Mouse (Mus musculus): ENCODE measurements at regions not wholly inside any gene's neighbourhood (a gene's known extent, or its start where the extent isn't known, plus 50 kb on each side); places are given as distances from the start of the nearest gene placed in this dataset.

DNA sequence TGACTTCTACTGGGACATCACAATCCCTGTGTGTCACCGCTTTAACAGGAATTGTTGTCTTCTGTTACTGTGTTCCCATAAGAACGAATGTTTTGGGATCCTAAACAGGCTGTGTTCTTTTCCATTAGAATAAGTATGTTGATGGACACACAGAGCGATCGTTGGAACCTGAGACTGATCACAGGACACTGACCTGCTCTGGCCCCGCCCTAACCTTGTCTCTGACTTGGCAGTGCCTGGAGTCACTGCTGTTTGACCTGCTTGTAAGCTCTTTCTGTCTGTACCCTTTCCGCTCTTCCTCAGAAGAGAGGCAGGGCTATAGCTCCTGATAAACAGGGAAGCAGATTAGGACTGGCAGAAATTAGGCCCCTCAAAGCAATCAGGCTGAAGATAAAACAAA, 162.0 kb upstream of the Atp6ap2 start:
- in situ Hi-C loops (cut with MboI; ENCODE audit: low sequenced_read_pairs in 2 of 2, unreplicated experiment in 2 of 2), result no loop called here
- H3K27ac ChIP-seq (ENCODE audit: insufficient read depth, low read depth, low read length, poor library complexity, severe bottlenecking), result no peak overlapping the region
- H3K4me1 ChIP-seq (ENCODE audit: control insufficient read depth in 2 of 2, insufficient read depth in 2 of 2, low read length in 2 of 2, poor library complexity in 1 of 2), result peaks cover 0 to 1% of the 10 kb centered on the region in 2 experiments; a peak in 1 of 4 replicates
- no peaks in the 10 kb centered on the region for H3K9me3 ChIP-seq (ENCODE audit: control insufficient read depth, insufficient read depth, low read depth, low read length)
- H3K4me3 ChIP-seq (ENCODE audit: insufficient read depth in 1 of 2, low read depth in 1 of 2, low read length in 2 of 2, poor library complexity in 1 of 2, severe bottlenecking in 1 of 2), result no peak overlapping the region
- no peaks in the 10 kb centered on the region for H3K36me3 ChIP-seq (ENCODE audit: control insufficient read depth, insufficient read depth, low read length, poor library complexity, severe bottlenecking)
- TF ChIP-seq CHD2 (IDR thresholded peaks at IDR 0.05; ENCODE audit: low read depth, low read length), result no peak
- TF ChIP-seq ZC3H11A (IDR thresholded peaks at IDR 0.05; ENCODE audit: borderline replicate concordance, low read depth, low read length), result no peak
- TF ChIP-seq ZNF384 (IDR thresholded peaks at IDR 0.05; ENCODE audit: low read depth, low read length), result no peak
- TF ChIP-seq MAFK (IDR thresholded peaks at IDR 0.05; ENCODE audit: insufficient read depth, low read depth, low read length), result no peak
- TF ChIP-seq HCFC1 (IDR thresholded peaks at IDR 0.05; ENCODE audit: borderline replicate concordance, insufficient read depth, low read length), result no peak
- no peak overlapping the region for H3K9ac ChIP-seq (ENCODE audit: insufficient read depth, low read depth, low read length, poor library complexity, severe bottlenecking)
- no peak for DNase-seq (ENCODE audit: low read depth, low spot score)

DNA sequence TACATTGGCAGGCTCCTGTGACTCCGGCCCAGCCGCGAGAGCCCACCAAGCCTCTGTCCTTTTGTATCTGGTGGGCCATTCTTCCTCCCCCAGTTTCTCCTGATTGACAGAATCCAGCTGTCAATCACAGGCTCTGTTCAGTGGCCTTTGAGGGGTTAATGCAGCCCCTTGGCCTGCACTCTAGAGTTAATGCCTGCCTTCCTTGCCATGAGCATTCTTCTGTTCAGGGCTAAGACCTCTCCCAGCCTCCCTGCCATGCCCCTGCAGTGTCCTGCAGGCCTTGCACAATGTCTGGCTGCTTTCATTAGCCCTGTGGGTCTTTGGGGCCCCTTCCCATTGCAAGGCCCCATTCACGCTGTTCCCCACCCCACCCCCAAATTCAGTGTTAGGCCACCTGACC, 160.9 kb upstream of the Atp6ap2 start:
- no peak for DNase-seq (ENCODE audit: low read depth, low spot score)
- Histone ChIP-seq H3K4me3 (ENCODE audit: insufficient read depth in 1 of 2, low read depth in 1 of 2, low read length in 2 of 2, poor library complexity in 1 of 2, severe bottlenecking in 1 of 2) (no peak overlapping the region), H3K4me1 (ENCODE audit: control insufficient read depth in 2 of 2, insufficient read depth in 2 of 2, low read length in 2 of 2, poor library complexity in 1 of 2) (peaks cover 0 to 1% of the 10 kb centered on the region in 2 experiments; a peak in 1 of 4 replicates), H3K9ac (ENCODE audit: insufficient read depth, low read depth, low read length, poor library complexity, severe bottlenecking) (no peak overlapping the region), H3K27ac (ENCODE audit: insufficient read depth, low read depth, low read length, poor library complexity, severe bottlenecking) (no peak overlapping the region), H3K9me3 (ENCODE audit: control insufficient read depth, insufficient read depth, low read depth, low read length) (no peaks in the 10 kb centered on the region), H3K36me3 (ENCODE audit: control insufficient read depth, insufficient read depth, low read length, poor library complexity, severe bottlenecking) (no peaks in the 10 kb centered on the region)
- in situ Hi-C loops (cut with MboI; ENCODE audit: low sequenced_read_pairs in 2 of 2, unreplicated experiment in 2 of 2), result no loop called here
- TF ChIP-seq CHD2 (IDR thresholded peaks at IDR 0.05; ENCODE audit: low read depth, low read length) (no peak), HCFC1 (IDR thresholded peaks at IDR 0.05; ENCODE audit: borderline replicate concordance, insufficient read depth, low read length) (no peak), MAFK (IDR thresholded peaks at IDR 0.05; ENCODE audit: insufficient read depth, low read depth, low read length) (no peak)

DNA sequence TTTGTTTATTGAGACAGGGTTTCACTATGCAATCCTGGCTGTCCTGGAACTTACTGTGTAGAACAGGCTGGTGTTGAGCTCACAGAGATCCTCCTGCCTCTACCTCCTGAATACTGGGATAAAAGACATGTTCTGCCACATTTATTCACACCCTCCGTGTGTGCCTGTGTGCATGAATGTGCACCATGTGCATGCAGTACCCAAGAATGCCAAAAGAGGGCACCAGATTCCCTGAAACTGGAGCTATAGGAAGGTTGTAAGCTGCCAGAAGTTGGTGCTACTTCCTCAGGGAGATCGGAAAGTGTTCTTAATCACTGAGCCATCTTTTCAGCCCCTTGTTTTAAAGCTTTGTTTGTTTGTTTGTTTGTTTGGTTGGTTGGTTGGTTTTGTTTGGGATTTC, 155.3 kb upstream of the Atp6ap2 start:
- Histone ChIP-seq H3K9me3 (ENCODE audit: control insufficient read depth, insufficient read depth, low read depth, low read length) (no peaks in the 10 kb centered on the region), H3K27ac (ENCODE audit: insufficient read depth, low read depth, low read length, poor library complexity, severe bottlenecking) (no peak overlapping the region), H3K4me1 (ENCODE audit: control insufficient read depth in 2 of 2, insufficient read depth in 2 of 2, low read length in 2 of 2, poor library complexity in 1 of 2) (no peaks in the 10 kb centered on the region), H3K9ac (ENCODE audit: insufficient read depth, low read depth, low read length, poor library complexity, severe bottlenecking) (no peak overlapping the region), H3K4me3 (ENCODE audit: insufficient read depth in 1 of 2, low read depth in 1 of 2, low read length in 2 of 2, poor library complexity in 1 of 2, severe bottlenecking in 1 of 2) (no peak overlapping the region), H3K36me3 (ENCODE audit: control insufficient read depth, insufficient read depth, low read length, poor library complexity, severe bottlenecking) (no peaks in the 10 kb centered on the region)
- TF ChIP-seq MAFK (IDR thresholded peaks at IDR 0.05; ENCODE audit: insufficient read depth, low read depth, low read length) (no peak), HCFC1 (IDR thresholded peaks at IDR 0.05; ENCODE audit: borderline replicate concordance, insufficient read depth, low read length) (no peak), ZNF384 (IDR thresholded peaks at IDR 0.05; ENCODE audit: low read depth, low read length) (no peak), ZC3H11A (IDR thresholded peaks at IDR 0.05; ENCODE audit: borderline replicate concordance, low read depth, low read length) (no peak), CHD2 (IDR thresholded peaks at IDR 0.05; ENCODE audit: low read depth, low read length) (no peak)
- in situ Hi-C loops (cut with MboI; ENCODE audit: low sequenced_read_pairs in 2 of 2, unreplicated experiment in 2 of 2), result no loop called here
- DNase-seq (ENCODE audit: low read depth, low spot score), result peak; percentile 7

DNA sequence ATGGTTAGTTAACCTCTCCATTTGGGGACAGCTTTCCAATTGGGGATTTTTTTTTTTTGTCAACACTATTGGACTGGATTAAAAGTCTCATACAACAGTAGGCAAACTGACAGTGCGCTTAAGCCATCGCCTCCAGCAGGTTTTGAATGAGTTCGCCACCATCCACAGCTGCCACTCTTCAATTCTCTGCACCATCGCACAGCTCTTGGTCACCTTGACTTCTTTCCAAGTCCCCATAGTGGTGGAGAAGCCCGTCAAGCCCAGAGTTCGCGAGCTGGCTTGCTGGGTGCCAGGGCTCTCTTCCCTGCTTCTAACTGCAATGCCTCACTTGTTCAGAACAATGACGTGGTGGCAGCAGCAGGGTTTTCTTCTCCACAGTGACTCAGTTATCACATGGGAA, 151.9 kb upstream of the Atp6ap2 start:
- in situ Hi-C loops (cut with MboI; ENCODE audit: low sequenced_read_pairs in 2 of 2, unreplicated experiment in 2 of 2), result no loop called here
- Histone ChIP-seq H3K4me1 (ENCODE audit: control insufficient read depth in 2 of 2, insufficient read depth in 2 of 2, low read length in 2 of 2, poor library complexity in 1 of 2) (no peaks in the 10 kb centered on the region), H3K27ac (ENCODE audit: insufficient read depth, low read depth, low read length, poor library complexity, severe bottlenecking) (no peak overlapping the region), H3K9ac (ENCODE audit: insufficient read depth, low read depth, low read length, poor library complexity, severe bottlenecking) (no peak overlapping the region), H3K9me3 (ENCODE audit: control insufficient read depth, insufficient read depth, low read depth, low read length) (no peaks in the 10 kb centered on the region), H3K4me3 (ENCODE audit: insufficient read depth in 1 of 2, low read depth in 1 of 2, low read length in 2 of 2, poor library complexity in 1 of 2, severe bottlenecking in 1 of 2) (no peak overlapping the region), H3K36me3 (ENCODE audit: control insufficient read depth, insufficient read depth, low read length, poor library complexity, severe bottlenecking) (no peaks in the 10 kb centered on the region)
- TF ChIP-seq HCFC1 (IDR thresholded peaks at IDR 0.05; ENCODE audit: borderline replicate concordance, insufficient read depth, low read length) (no peak), MAFK (IDR thresholded peaks at IDR 0.05; ENCODE audit: insufficient read depth, low read depth, low read length) (no peak), ZC3H11A (IDR thresholded peaks at IDR 0.05; ENCODE audit: borderline replicate concordance, low read depth, low read length) (no peak), CHD2 (IDR thresholded peaks at IDR 0.05; ENCODE audit: low read depth, low read length) (no peak), ZNF384 (IDR thresholded peaks at IDR 0.05; ENCODE audit: low read depth, low read length) (no peak)
- DNase-seq (ENCODE audit: low read depth, low spot score), result no peak

DNA sequence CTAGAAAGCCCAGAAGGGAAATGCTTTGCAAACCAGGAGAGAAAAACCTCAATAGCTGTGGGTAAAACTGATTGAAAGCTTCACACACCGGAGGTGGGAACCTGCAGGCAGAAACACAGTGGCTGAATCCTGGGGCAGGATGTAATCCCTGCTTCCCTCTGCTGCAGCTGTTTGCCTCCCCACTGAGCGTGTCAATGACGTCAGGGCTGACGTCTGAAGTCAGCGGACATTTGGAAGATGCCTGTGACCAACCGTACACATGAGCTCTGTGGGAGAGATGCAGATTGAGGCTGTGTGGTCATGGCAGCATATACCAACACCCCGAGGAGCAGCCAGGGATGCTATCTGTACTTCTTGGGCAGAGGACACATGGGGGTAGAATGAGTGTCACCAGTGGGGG, 151.5 kb upstream of the Atp6ap2 start:
- TF ChIP-seq CHD2 (IDR thresholded peaks at IDR 0.05; ENCODE audit: low read depth, low read length), result no peak
- no peak for TF ChIP-seq HCFC1 (IDR thresholded peaks at IDR 0.05; ENCODE audit: borderline replicate concordance, insufficient read depth, low read length)
- no peak for TF ChIP-seq MAFK (IDR thresholded peaks at IDR 0.05; ENCODE audit: insufficient read depth, low read depth, low read length)
- no peak for TF ChIP-seq ZC3H11A (IDR thresholded peaks at IDR 0.05; ENCODE audit: borderline replicate concordance, low read depth, low read length)
- TF ChIP-seq ZNF384 (IDR thresholded peaks at IDR 0.05; ENCODE audit: low read depth, low read length), result no peak
- H3K9me3 ChIP-seq (ENCODE audit: control insufficient read depth, insufficient read depth, low read depth, low read length), result no peaks in the 10 kb centered on the region
- in situ Hi-C loops (cut with MboI; ENCODE audit: low sequenced_read_pairs in 2 of 2, unreplicated experiment in 2 of 2), result no loop called here
- no peaks in the 10 kb centered on the region for H3K4me1 ChIP-seq (ENCODE audit: control insufficient read depth in 2 of 2, insufficient read depth in 2 of 2, low read length in 2 of 2, poor library complexity in 1 of 2)
- H3K9ac ChIP-seq (ENCODE audit: insufficient read depth, low read depth, low read length, poor library complexity, severe bottlenecking), result no peak overlapping the region
- H3K27ac ChIP-seq (ENCODE audit: insufficient read depth, low read depth, low read length, poor library complexity, severe bottlenecking), result no peak overlapping the region
- no peak for DNase-seq (ENCODE audit: low read depth, low spot score)
- no peak overlapping the region for H3K4me3 ChIP-seq (ENCODE audit: insufficient read depth in 1 of 2, low read depth in 1 of 2, low read length in 2 of 2, poor library complexity in 1 of 2, severe bottlenecking in 1 of 2)
- no peaks in the 10 kb centered on the region for H3K36me3 ChIP-seq (ENCODE audit: control insufficient read depth, insufficient read depth, low read length, poor library complexity, severe bottlenecking)

Data from ES-E14 (cell line).